Mouse (Mus musculus) heart, embryonic 14.5 days (tissue): ENCODE measurements around the gene Ldhb. TPM values are rescaled to one million over a fixed set of nuclear protein-coding genes. Genes with fewer than 3 reads are reported as not detected.

ENCODE experiments used
- ATAC-seq: fragments of 200-750 bp; cut with Nextera tagmentation; 2 replicates; pipeline ENCODE4 v1.8.0; 2017; ENCODE audit warnings: low read depth, moderate TSS enrichment; ENCODE audit not compliant: insufficient number of reproducible peaks, insufficient read depth, low FRiP score
- H3K27ac ChIP-seq, 2 experiments: fragments of 200-500 bp in 1 of 2; fragments of 300-500 bp in 1 of 2; sonication (generic) in 1 of 2; replicated peaks in 1 of 2; 2 replicates each; pipeline ENCODE4 v1.5.1; 2012 to 2014; ENCODE audit warnings: low read depth in 2 of 2, low read length in 2 of 2, control low read depth in 1 of 2, mild to moderate bottlenecking in 1 of 2, mixed read lengths in 1 of 2; ENCODE audit not compliant: control insufficient read depth in 1 of 2, insufficient read depth in 1 of 2
- H3K27me3 ChIP-seq: fragments of 300-500 bp; sonication (generic); 2 replicates; pipeline ENCODE4 v1.6.1; 2014; ENCODE audit warnings: mild to moderate bottlenecking, low read length, control low read depth; ENCODE audit not compliant: control insufficient read depth, insufficient read depth
- H3K36me3 ChIP-seq: fragments of 300-500 bp; sonication (generic); 2 replicates; pipeline ENCODE4 v1.6.1; 2014; ENCODE audit warnings: mild to moderate bottlenecking, control low read depth, low read length, mixed read lengths; ENCODE audit not compliant: control insufficient read depth, insufficient read depth
- H3K4me1 ChIP-seq, 2 experiments: fragments of 200-500 bp in 1 of 2; fragments of 300-500 bp in 1 of 2; sonication (generic) in 1 of 2; 2 replicates each; pipeline ENCODE4 v1.6.1; 2012 to 2014; ENCODE audit warnings: low read length in 2 of 2, control low read depth in 1 of 2, mixed read lengths in 1 of 2; ENCODE audit not compliant: control insufficient read depth in 2 of 2, insufficient read depth in 2 of 2
- H3K4me2 ChIP-seq: fragments of 300-500 bp; sonication (generic); 2 replicates; pipeline ENCODE4 v1.6.1; 2014; ENCODE audit warnings: mild to moderate bottlenecking, low read length
- H3K4me3 ChIP-seq, 2 experiments: fragments of 200-500 bp in 1 of 2; fragments of 300-500 bp in 1 of 2; sonication (generic) in 1 of 2; 2 replicates each; pipeline ENCODE4 v1.5.1; 2012 to 2014; ENCODE audit warnings: low read length in 2 of 2, mild to moderate bottlenecking in 2 of 2, control low read depth in 1 of 2, low read depth in 1 of 2, moderate library complexity in 1 of 2; ENCODE audit not compliant: control insufficient read depth in 1 of 2, insufficient read depth in 1 of 2
- H3K9ac ChIP-seq: fragments of 300-500 bp; sonication (generic); 2 replicates; pipeline ENCODE4 v1.6.1; 2014; ENCODE audit warnings: mild to moderate bottlenecking, low read length
- H3K9me3 ChIP-seq: fragments of 300-500 bp; sonication (generic); 2 replicates; pipeline ENCODE4 v1.6.1; 2016; ENCODE audit warnings: low read length, control low read depth; ENCODE audit not compliant: control insufficient read depth
- WGBS: fragments of 180-500 bp; shearing (Covaris S2); extraction: QIAGEN DNeasy Blood & Tissue Kit; methylation state at CpG from one replicate; pipeline ENCODE4 v1.1.7; 2014; 5-methylcytosine and 5-hydroxymethylcytosine counted together
- polyA plus RNA-seq: library from polyadenylated mRNA; unstranded; fragments of >200 nt; fragmentation: Nextera tagmentation; extraction: Ambion mirVana; gene quantifications from 2 replicates; pipeline ENCODE4 v1.2.1, GENCODE M21; 2014

The Ldhb gene
- polyA plus RNA-seq, 1 experiment from 2014 or later: 1,520 TPM

DNA sequence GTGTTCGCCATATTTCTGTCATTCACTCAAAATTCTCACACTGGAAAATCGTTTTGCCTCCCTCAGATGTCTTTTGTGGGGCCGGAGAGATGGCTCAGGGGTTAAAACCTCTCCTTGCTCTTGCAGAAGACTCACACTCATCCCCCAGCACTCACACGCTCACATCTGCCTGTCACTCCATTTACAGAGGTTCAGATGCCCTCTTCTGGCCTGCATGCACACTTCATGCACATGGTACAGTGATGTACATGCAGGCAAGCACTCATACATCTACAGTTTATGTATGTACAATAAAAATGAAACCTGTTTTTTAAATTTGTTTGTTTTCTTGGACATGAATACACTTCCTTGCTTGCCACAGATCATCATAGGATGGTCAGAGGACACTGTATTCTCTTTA, 38.2 kb downstream of the Ldhb start:
- no peaks in the 10 kb centered on the region for H3K9me3 ChIP-seq
- WGBS: 47% methylated on average over 4 of the region's 4 CpGs
- no peak overlapping the region for H3K4me2 ChIP-seq
- no peaks in the 10 kb centered on the region for H3K36me3 ChIP-seq
- H3K4me3 ChIP-seq: no peak overlapping the region
- H3K4me1 ChIP-seq: no peaks in the 10 kb centered on the region
- ATAC-seq: no peak
- no peak overlapping the region for H3K27ac ChIP-seq
- no peaks in the 10 kb centered on the region for H3K27me3 ChIP-seq
- H3K9ac ChIP-seq: no peak overlapping the region

DNA sequence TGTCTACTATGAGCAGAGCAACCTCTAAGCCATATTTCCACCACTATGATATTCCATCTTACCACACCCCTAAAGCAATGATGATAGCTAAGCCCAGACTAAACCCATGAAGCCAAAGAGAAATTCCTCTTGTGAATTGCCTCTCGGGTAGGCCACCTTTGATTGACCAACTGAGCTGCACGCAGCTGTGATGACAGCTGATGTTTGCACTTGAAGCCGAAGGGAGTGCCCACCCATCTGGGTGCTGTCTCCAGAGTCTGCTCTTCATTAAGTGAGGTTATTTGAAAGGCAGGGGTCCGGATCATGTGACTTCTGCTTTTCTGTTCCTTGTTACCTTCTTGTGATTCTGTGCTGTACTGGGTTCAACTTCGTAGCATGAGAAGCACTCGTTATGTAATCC, 45.6 kb downstream of the Ldhb start:
- Histone ChIP-seq H3K9me3 (no peaks in the 10 kb centered on the region), H3K4me1 (no peaks in the 10 kb centered on the region), H3K36me3 (no peaks in the 10 kb centered on the region), H3K4me3 (no peak overlapping the region), H3K9ac (no peak overlapping the region), H3K27me3 (no peaks in the 10 kb centered on the region), H3K4me2 (no peak overlapping the region), H3K27ac (no peak overlapping the region)
- ATAC-seq: no peak
- WGBS: 65% methylated on average over 6 of the region's 6 CpGs

- H3K36me3 ChIP-seq: no peaks in the 10 kb centered on the region
- no peaks in the 10 kb centered on the region for H3K9me3 ChIP-seq
- no peak overlapping the region for H3K4me2 ChIP-seq
- ATAC-seq: no peak
- no peak overlapping the region for H3K27ac ChIP-seq
- WGBS: 74% methylated on average over 14 of the region's 14 CpGs
- no peaks in the 10 kb centered on the region for H3K4me1 ChIP-seq
- H3K27me3 ChIP-seq: no peaks in the 10 kb centered on the region
- H3K9ac ChIP-seq: no peak overlapping the region
- H3K4me3 ChIP-seq: no peak overlapping the region
Measured at GRCm38 (mm10) chr6:142459017-142459678, 48.6 kb downstream of the Ldhb start.

DNA sequence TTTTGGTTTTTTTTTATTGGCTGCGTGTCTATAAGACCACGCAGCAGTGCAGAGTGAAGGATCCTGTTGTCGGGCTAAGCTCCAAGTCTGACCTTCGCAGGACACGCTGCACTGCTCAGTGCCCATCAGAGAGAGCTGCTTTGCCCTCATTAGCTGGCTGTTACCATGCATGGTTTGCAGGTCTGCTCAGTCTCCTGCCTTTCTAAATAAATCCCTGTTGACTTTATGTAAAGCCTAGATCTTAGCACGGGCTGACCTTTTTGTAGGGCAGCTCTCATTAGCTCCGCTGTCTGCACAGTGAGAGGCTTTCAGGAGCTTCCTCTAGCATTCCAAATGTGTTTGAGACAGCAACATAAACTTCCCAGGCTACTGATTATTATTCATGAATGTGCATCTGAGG, 49.7 kb downstream of the Ldhb start:
- H3K4me2 ChIP-seq: no peak overlapping the region
- H3K27me3 ChIP-seq: no peaks in the 10 kb centered on the region
- H3K9ac ChIP-seq: no peak overlapping the region
- ATAC-seq: no peak
- no peaks in the 10 kb centered on the region for H3K9me3 ChIP-seq
- no peaks in the 10 kb centered on the region for H3K4me1 ChIP-seq
- 66% methylated on average over 7 of the region's 7 CpGs for WGBS
- H3K36me3 ChIP-seq: no peaks in the 10 kb centered on the region
- no peak overlapping the region for H3K27ac ChIP-seq
- H3K4me3 ChIP-seq: no peak overlapping the region

DNA sequence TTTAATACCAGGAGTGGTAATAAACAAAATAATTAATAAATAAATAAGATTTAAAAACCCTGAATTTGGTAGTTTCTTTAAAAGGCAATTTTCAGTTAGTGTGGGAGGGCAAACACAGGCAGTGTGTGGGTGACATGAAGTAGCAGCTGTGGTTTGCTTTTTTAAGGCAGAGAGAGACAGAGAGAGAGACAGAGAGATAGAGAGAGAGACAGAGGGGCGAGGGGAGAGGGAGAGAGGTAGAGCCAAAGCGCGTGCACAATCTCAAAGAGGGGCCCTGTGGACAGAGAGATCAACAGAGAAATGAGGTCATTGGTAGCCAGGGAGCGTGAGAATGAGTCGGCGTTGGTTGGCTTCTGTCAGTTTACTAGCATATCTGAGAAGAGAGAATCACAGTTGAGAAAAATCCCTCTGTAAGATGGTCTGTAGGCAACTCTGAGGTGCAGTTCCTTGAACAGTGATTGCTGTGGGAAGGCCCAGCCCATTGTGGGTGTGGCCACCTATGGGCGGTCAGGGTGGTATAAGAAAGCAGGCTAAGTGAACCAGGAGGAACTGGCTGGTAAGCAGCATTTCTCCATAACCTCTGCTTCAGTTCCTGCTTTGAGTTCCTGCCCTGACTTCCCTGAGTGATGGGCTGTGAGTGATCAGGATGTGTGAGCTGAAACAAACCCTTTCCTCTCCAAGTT, 52.3 kb downstream of the Ldhb start:
- H3K9me3 ChIP-seq: no peaks in the 10 kb centered on the region
- no peak overlapping the region for H3K4me2 ChIP-seq
- H3K36me3 ChIP-seq: no peaks in the 10 kb centered on the region
- WGBS: 51% methylated on average over 7 of the region's 7 CpGs
- no peak for ATAC-seq
- H3K4me3 ChIP-seq: no peak overlapping the region
- H3K27me3 ChIP-seq: no peaks in the 10 kb centered on the region
- no peaks in the 10 kb centered on the region for H3K4me1 ChIP-seq
- H3K27ac ChIP-seq: no peak overlapping the region
- H3K9ac ChIP-seq: no peak overlapping the region

GRCm38 (mm10) chr6:142453311-142453710, 54.4 kb downstream of the Ldhb start:
- H3K27me3 ChIP-seq: no peaks in the 10 kb centered on the region
- 62% methylated on average over 2 of the region's 2 CpGs for whole genome bisulfite sequencing
- H3K27ac ChIP-seq: no peak overlapping the region
- no peak overlapping the region for H3K4me2 ChIP-seq
- H3K4me1 ChIP-seq: no peaks in the 10 kb centered on the region
- no peak for ATAC-seq
- no peaks in the 10 kb centered on the region for H3K9me3 ChIP-seq
- H3K36me3 ChIP-seq: no peaks in the 10 kb centered on the region
- H3K9ac ChIP-seq: no peak overlapping the region
- H3K4me3 ChIP-seq: no peak overlapping the region

- H3K9me3 ChIP-seq: no peaks in the 10 kb centered on the region
- 54% methylated on average over 12 of the region's 12 CpGs for WGBS
- H3K27me3 ChIP-seq: no peaks in the 10 kb centered on the region
- no peaks in the 10 kb centered on the region for H3K36me3 ChIP-seq
- H3K4me2 ChIP-seq: no peak overlapping the region
- H3K9ac ChIP-seq: no peak overlapping the region
- ATAC-seq: no peak
- no peak overlapping the region for H3K4me3 ChIP-seq
- H3K27ac ChIP-seq: no peak overlapping the region
- no peaks in the 10 kb centered on the region for H3K4me1 ChIP-seq
Measured at GRCm38 (mm10) chr6:142451381-142451780, 56.4 kb downstream of the Ldhb start.
